Mouse (Mus musculus) ES-CJ7 (cell line): Measurements from ENCODE around the gene Anks6.

Experiments
- DNase-seq: peaks from one replicate; pipeline ENCODE4 v3.0.0; 2011; ENCODE audit warnings: low read depth, low spot score

The Anks6 gene

GRCm38 (mm10) chr4:46990281-46991015 is 66.8 kb downstream of the Anks6 start:
- DNase-seq, result peak; percentile 29

- DNase-seq, result peak; percentile 78
Observed at GRCm38 (mm10) chr4:46989842-46990241, 67.4 kb downstream of the Anks6 start.

- DNase-seq, result no peak
Observed at GRCm38 (mm10) chr4:46988824-46989223, 68.4 kb downstream of the Anks6 start.

- DNase-seq, result no peak
Observed at GRCm38 (mm10) chr4:46988257-46988656, 69.0 kb downstream of the Anks6 start.

GRCm38 (mm10) chr4:46987809-46988208 is 69.4 kb downstream of the Anks6 start:
- DNase-seq, result no peak

- DNase-seq, result no peak
Observed at GRCm38 (mm10) chr4:46986054-46986453, 71.2 kb downstream of the Anks6 start.

- no peak for DNase-seq
Observed at GRCm38 (mm10) chr4:46982912-46983311, 74.3 kb downstream of the Anks6 start.

- no peak for DNase-seq
Observed at GRCm38 (mm10) chr4:46982094-46982493, 75.1 kb downstream of the Anks6 start.

GRCm38 (mm10) chr4:46978371-46978770 is 78.9 kb downstream of the Anks6 start:
- no peak for DNase-seq

GRCm38 (mm10) chr4:46977161-46977560 is 80.1 kb downstream of the Anks6 start:
- DNase-seq, result no peak

GRCm38 (mm10) chr4:46976671-46977071 is 80.6 kb downstream of the Anks6 start:
- DNase-seq, result no peak

GRCm38 (mm10) chr4:46973322-46973721 is 83.9 kb downstream of the Anks6 start:
- DNase-seq, result no peak

GRCm38 (mm10) chr4:46967981-46968380 is 89.2 kb downstream of the Anks6 start:
- no peak for DNase-seq

GRCm38 (mm10) chr4:46966551-46966950 is 90.7 kb downstream of the Anks6 start:
- DNase-seq, result no peak
